Mouse (Mus musculus): Measurements from ENCODE around the gene Slc34a3. TPM values are rescaled to one million over a fixed set of nuclear protein-coding genes. Genes with fewer than 3 reads are reported as not detected.

The Slc34a3 gene
- polyA plus RNA-seq, 1 experiment from 2014 or later = not detected

- peaks cover 97% of the 10 kb centered on the region for H3K27me3 ChIP-seq (replicated peaks; ENCODE audit: low read depth, poor library complexity, severe bottlenecking)
- DNase-seq (ENCODE audit: low spot score) = peak; percentile 94
- no peaks in the 10 kb centered on the region for H3K9me3 ChIP-seq
- whole genome bisulfite sequencing = under 1% methylated on average over 35 of the region's 35 CpGs
- peak within 1 kb of the TSS; percentile 66 for H3K4me3 ChIP-seq
- peak within 1 kb of the TSS; percentile 88 for H3K27ac ChIP-seq (replicated peaks)
- H3K4me1 ChIP-seq = peaks cover 87% of the 10 kb centered on the region
- H3K36me3 ChIP-seq (replicated peaks) = peaks cover 8% of the 10 kb centered on the region
Observed at GRCm38 (mm10) chr2:25180478-25180903, 53.7 kb downstream of the Slc34a3 start, which contains the start of gene Nrarp. Gene Nrarp (plus strand): TSS chr2:25180758.

- Histone ChIP-seq H3K27ac (replicated peaks) (peak overlapping the region; percentile 73), H3K4me3 (peak overlapping the region; percentile 66), H3K4me1 (peaks cover 87% of the 10 kb centered on the region), H3K27me3 (replicated peaks; ENCODE audit: low read depth, poor library complexity, severe bottlenecking) (peaks cover 91% of the 10 kb centered on the region), H3K9me3 (no peaks in the 10 kb centered on the region), H3K36me3 (replicated peaks) (peaks cover 8% of the 10 kb centered on the region)
- WGBS = 48% methylated on average over 15 of the region's 15 CpGs
- no peak for DNase-seq (ENCODE audit: low spot score)
Observed at GRCm38 (mm10) chr2:25179566-25180217, 54.5 kb downstream of the Slc34a3 start.

Other genes with a start within 250 kb of the Slc34a3 start
- 67.3 and 68.6 TPM in 2 replicates for gene Nsmf, start 180.0 kb downstream of the Slc34a3 start, polyA plus RNA-seq (2016; fragmentation: Nextera tagmentation; extraction: Ambion mirVana)
- gene Entpd8, start 154.1 kb downstream of the Slc34a3 start, polyA plus RNA-seq (2016; fragmentation: Nextera tagmentation; extraction: Ambion mirVana) = not detected in 2 replicates
- 0.21 and 0.24 TPM in 2 replicates for gene Noxa1, start 139.2 kb downstream of the Slc34a3 start, polyA plus RNA-seq (2016; fragmentation: Nextera tagmentation; extraction: Ambion mirVana)
- 19.8 and 26.6 TPM in 2 replicates for gene Nrarp, start 53.6 kb downstream of the Slc34a3 start, polyA plus RNA-seq (2016; fragmentation: Nextera tagmentation; extraction: Ambion mirVana)
- 2.2 and 2.4 TPM in 2 replicates for gene Tor4a, start 37.5 kb downstream of the Slc34a3 start, polyA plus RNA-seq (2016; fragmentation: Nextera tagmentation; extraction: Ambion mirVana)
- gene Nelfb, start 22.9 kb downstream of the Slc34a3 start, polyA plus RNA-seq (2016; fragmentation: Nextera tagmentation; extraction: Ambion mirVana) = 124 and 125 TPM in 2 replicates
- not detected in 2 replicates for gene Stpg3, start 19.7 kb downstream of the Slc34a3 start, polyA plus RNA-seq (2016; fragmentation: Nextera tagmentation; extraction: Ambion mirVana)
- gene Fam166a, start 15.6 kb downstream of the Slc34a3 start, polyA plus RNA-seq (2016; fragmentation: Nextera tagmentation; extraction: Ambion mirVana) = 0.74 and 1.4 TPM in 2 replicates
- 562 and 601 TPM in 2 replicates for gene Tubb4b, start 9.7 kb downstream of the Slc34a3 start, polyA plus RNA-seq (2016; fragmentation: Nextera tagmentation; extraction: Ambion mirVana)
- not detected in 2 replicates for gene Rnf224, start 2.4 kb upstream of the Slc34a3 start, polyA plus RNA-seq (2016; fragmentation: Nextera tagmentation; extraction: Ambion mirVana)
- gene Rnf208, start 7.9 kb upstream of the Slc34a3 start, polyA plus RNA-seq (2016; fragmentation: Nextera tagmentation; extraction: Ambion mirVana) = 15.1 and 16.4 TPM in 2 replicates
- gene Cysrt1, start 8.1 kb upstream of the Slc34a3 start, polyA plus RNA-seq (2016; fragmentation: Nextera tagmentation; extraction: Ambion mirVana) = 0.59 TPM in 1 of 2 replicates, not detected in the other
- gene AL732309.1, start 12.5 kb upstream of the Slc34a3 start, polyA plus RNA-seq (2016; fragmentation: Nextera tagmentation; extraction: Ambion mirVana) = 6.3 and 7.9 TPM in 2 replicates
- gene Tmem203, start 21.1 kb upstream of the Slc34a3 start, polyA plus RNA-seq (2016; fragmentation: Nextera tagmentation; extraction: Ambion mirVana) = 15.2 and 18.3 TPM in 2 replicates
- gene Tprn, start 28.3 kb upstream of the Slc34a3 start, polyA plus RNA-seq (2016; fragmentation: Nextera tagmentation; extraction: Ambion mirVana) = 8.0 and 9.0 TPM in 2 replicates
- 228 and 238 TPM in 2 replicates for gene Ssna1, start 38.1 kb upstream of the Slc34a3 start, polyA plus RNA-seq (2016; fragmentation: Nextera tagmentation; extraction: Ambion mirVana)
- gene Anapc2, start 38.1 kb upstream of the Slc34a3 start, polyA plus RNA-seq (2016; fragmentation: Nextera tagmentation; extraction: Ambion mirVana) = 147 and 151 TPM in 2 replicates
- gene Tmem210, start 53.8 kb upstream of the Slc34a3 start, polyA plus RNA-seq (2016; fragmentation: Nextera tagmentation; extraction: Ambion mirVana) = not detected in 2 replicates
- not detected in 2 replicates for gene Lrrc26, start 55.6 kb upstream of the Slc34a3 start, polyA plus RNA-seq (2016; fragmentation: Nextera tagmentation; extraction: Ambion mirVana)
- gene Grin1, start 84.8 kb upstream of the Slc34a3 start, polyA plus RNA-seq (2016; fragmentation: Nextera tagmentation; extraction: Ambion mirVana) = 0.89 and 1.4 TPM in 2 replicates
- 50.4 and 51.9 TPM in 2 replicates for gene Man1b1, start 98.0 kb upstream of the Slc34a3 start, polyA plus RNA-seq (2016; fragmentation: Nextera tagmentation; extraction: Ambion mirVana)
- 17.0 and 18.0 TPM in 2 replicates for gene Dpp7, start 122.0 kb upstream of the Slc34a3 start, polyA plus RNA-seq (2016; fragmentation: Nextera tagmentation; extraction: Ambion mirVana)
- 8.5 and 11.4 TPM in 2 replicates for gene Uap1l1, start 131.3 kb upstream of the Slc34a3 start, polyA plus RNA-seq (2016; fragmentation: Nextera tagmentation; extraction: Ambion mirVana)
- 73.6 and 74.6 TPM in 2 replicates for gene Sapcd2, start 138.0 kb upstream of the Slc34a3 start, polyA plus RNA-seq (2016; fragmentation: Nextera tagmentation; extraction: Ambion mirVana)
- 0.14 TPM in 1 of 2 replicates, not detected in the other for gene Entpd2, start 161.5 kb upstream of the Slc34a3 start, polyA plus RNA-seq (2016; fragmentation: Nextera tagmentation; extraction: Ambion mirVana)
- gene Npdc1, start 165.0 kb upstream of the Slc34a3 start, polyA plus RNA-seq (2016; fragmentation: Nextera tagmentation; extraction: Ambion mirVana) = 38.3 and 40.3 TPM in 2 replicates
- gene Fut7, start 188.9 kb upstream of the Slc34a3 start, polyA plus RNA-seq (2016; fragmentation: Nextera tagmentation; extraction: Ambion mirVana) = not detected in 2 replicates
- gene Abca2, start 194.3 kb upstream of the Slc34a3 start, polyA plus RNA-seq (2016; fragmentation: Nextera tagmentation; extraction: Ambion mirVana) = 4.3 and 5.6 TPM in 2 replicates
- 0.60 and 1.4 TPM in 2 replicates for gene Clic3, start 222.5 kb upstream of the Slc34a3 start, polyA plus RNA-seq (2016; fragmentation: Nextera tagmentation; extraction: Ambion mirVana)
- 15.8 and 16.0 TPM in 2 replicates for gene Paxx, start 226.7 kb upstream of the Slc34a3 start, polyA plus RNA-seq (2016; fragmentation: Nextera tagmentation; extraction: Ambion mirVana)
- gene Ptgds, start 235.7 kb upstream of the Slc34a3 start, polyA plus RNA-seq (2016; fragmentation: Nextera tagmentation; extraction: Ambion mirVana) = 0.18 TPM in 1 of 2 replicates, not detected in the other

All from embryonic facial prominence, embryonic 10.5 days (tissue).